ENCODE assay signal across 9 mouse cellular contexts in genomic region chr9:69468991-69469390, GRCm38 (mm10). TPM values are rescaled to one million over a fixed set of nuclear protein-coding genes. Genes with fewer than 3 reads are reported as not detected.
DNase-seq lines count a peak whose midpoint lies in the region; ATAC-seq and TF ChIP-seq lines count a peak whose summit lies in the region.
"Had no signal": no experiment of that assay in that cellular context is flagged by ENCODE, and none has a peak within 500 bp of the region (broad histone marks: within the 10 kb centered on the region; RNA-seq: fewer than 3 reads in every experiment).

No protein-coding gene starts in this region.

- WGBS in heart, embryonic 10.5 days = 8% methylated on average over 9 of the region's 9 CpGs
- 8% methylated on average over 9 of the region's 9 CpGs for WGBS in embryonic facial prominence, embryonic 14.5 days
- 11% methylated on average over 9 of the region's 9 CpGs for WGBS in hindbrain, embryonic 15.5 days
- 46% methylated on average over 9 of the region's 9 CpGs for WGBS in liver, embryonic 13.5 days (ENCODE audit: insufficient replicate concordance)
- WGBS in stomach, embryonic 14.5 days = 10% methylated on average over 9 of the region's 9 CpGs
- 31% methylated on average over 9 of the region's 9 CpGs for WGBS in cerebellum, adult 2 months

- peak overlapping the region; percentile 17; the same call in 1 of the 2 replicates for H3K9ac ChIP-seq in embryonic facial prominence, embryonic 14.5 days (ENCODE audit: low read depth, low read length)
- no peak overlapping the region for H3K9ac ChIP-seq in hindbrain, embryonic 15.5 days
- no peak overlapping the region for H3K9ac ChIP-seq in liver, embryonic 13.5 days
- no peak overlapping the region for H3K9ac ChIP-seq in stomach, embryonic 14.5 days (replicated peaks; ENCODE audit: low read depth, low read length)

- no peak overlapping the region for H3K4me3 ChIP-seq in heart, embryonic 10.5 days
- no peak overlapping the region for H3K4me3 ChIP-seq in embryonic facial prominence, embryonic 14.5 days (ENCODE audit: low read depth, low read length)
- H3K4me3 ChIP-seq in hindbrain, embryonic 15.5 days = no peak overlapping the region
- no peak overlapping the region for H3K4me3 ChIP-seq in liver, embryonic 13.5 days (replicated peaks)
- no peak overlapping the region for H3K4me3 ChIP-seq in stomach, embryonic 14.5 days (ENCODE audit: low read depth, low read length)
- H3K4me3 ChIP-seq in cerebellum, adult 2 months (replicated peaks; ENCODE audit: insufficient read depth, low read depth, low read length) = no peak overlapping the region

- no peaks in the 10 kb centered on the region for H3K9me3 ChIP-seq in heart, embryonic 10.5 days
- H3K9me3 ChIP-seq in embryonic facial prominence, embryonic 14.5 days (ENCODE audit: control insufficient read depth, low read length) = no peaks in the 10 kb centered on the region
- no peaks in the 10 kb centered on the region for H3K9me3 ChIP-seq in hindbrain, embryonic 15.5 days
- no peaks in the 10 kb centered on the region for H3K9me3 ChIP-seq in liver, embryonic 13.5 days (replicated peaks)
- no peaks in the 10 kb centered on the region for H3K9me3 ChIP-seq in stomach, embryonic 14.5 days (ENCODE audit: control insufficient read depth, low read depth, low read length)

- ATAC-seq in embryonic facial prominence, embryonic 14.5 days (ENCODE audit: low read depth) = peak; percentile 67
- ATAC-seq in hindbrain, embryonic 15.5 days (ENCODE audit: low FRiP score, low read depth) = peak; percentile 42; the same call in 1 of the 2 replicates
- peak; percentile 49; the same call in 1 of the 2 replicates for ATAC-seq in liver, embryonic 13.5 days (ENCODE audit: low read depth)
- peak; percentile 46 for ATAC-seq in stomach, embryonic 14.5 days (ENCODE audit: insufficient number of reproducible peaks, insufficient read depth, low FRiP score, low read depth)

- no peaks in the 10 kb centered on the region for H3K27me3 ChIP-seq in heart, embryonic 10.5 days (ENCODE audit: insufficient read depth, poor library complexity, severe bottlenecking)
- H3K27me3 ChIP-seq in embryonic facial prominence, embryonic 14.5 days (replicated peaks; ENCODE audit: control insufficient read depth, insufficient read depth, low read length) = no peaks in the 10 kb centered on the region
- H3K27me3 ChIP-seq in hindbrain, embryonic 15.5 days = no peaks in the 10 kb centered on the region
- H3K27me3 ChIP-seq in liver, embryonic 13.5 days = no peaks in the 10 kb centered on the region
- H3K27me3 ChIP-seq in stomach, embryonic 14.5 days (ENCODE audit: control insufficient read depth, insufficient read depth, low read length) = no peaks in the 10 kb centered on the region
- H3K27me3 ChIP-seq in cerebellum, adult 2 months (ENCODE audit: control insufficient read depth, insufficient read depth, low read length) = no peaks in the 10 kb centered on the region
- H3K27me3 ChIP-seq: CH12.LX had no signal

- DNase-seq in heart, embryonic 10.5 days (ENCODE audit: low spot score) = peak; percentile 89
- no peak for DNase-seq in heart, adult 8-10 months (ENCODE audit: low spot score)
- peak; percentile 94 for DNase-seq in embryonic facial prominence, embryonic 14.5 days (ENCODE audit: low spot score)
- DNase-seq in liver, embryonic 13.5 days = no peak
- DNase-seq in right cerebral cortex, postnatal 10 days (ENCODE audit: low spot score in 2 of 2) = no peak
- DNase-seq in cerebellum, adult 2 months = no peak

- no peak for TF ChIP-seq POLR2A in cerebellum, adult 2 months (IDR thresholded peaks at IDR 0.05; ENCODE audit: borderline replicate concordance, insufficient read depth, low read length)

- peak overlapping the region; percentile 20 for H3K4me2 ChIP-seq in embryonic facial prominence, embryonic 14.5 days (ENCODE audit: low read depth, low read length)
- H3K4me2 ChIP-seq in hindbrain, embryonic 15.5 days = no peak overlapping the region
- no peak overlapping the region for H3K4me2 ChIP-seq in liver, embryonic 13.5 days
- no peak overlapping the region for H3K4me2 ChIP-seq in stomach, embryonic 14.5 days (replicated peaks; ENCODE audit: low read depth, low read length)

- H3K36me3 ChIP-seq in heart, embryonic 10.5 days = peaks cover 54% of the 10 kb centered on the region
- H3K36me3 ChIP-seq in embryonic facial prominence, embryonic 14.5 days (ENCODE audit: control insufficient read depth, insufficient read depth, low read length) = peaks cover 72% of the 10 kb centered on the region
- no peaks in the 10 kb centered on the region for H3K36me3 ChIP-seq in hindbrain, embryonic 15.5 days
- peaks cover 9% of the 10 kb centered on the region; the same call in 1 of the 2 replicates for H3K36me3 ChIP-seq in liver, embryonic 13.5 days
- H3K36me3 ChIP-seq in stomach, embryonic 14.5 days (ENCODE audit: control insufficient read depth, insufficient read depth, low read length) = peaks cover 25% of the 10 kb centered on the region

- TF ChIP-seq CTCF in cerebellum, adult 2 months (IDR thresholded peaks at IDR 0.05; ENCODE audit: borderline replicate concordance, insufficient read depth, low read depth, low read length) = no peak

- peak overlapping the region; percentile 13; the same call in 1 of the 2 replicates for H3K27ac ChIP-seq in heart, embryonic 10.5 days
- peak overlapping the region; percentile 87 for H3K27ac ChIP-seq in embryonic facial prominence, embryonic 14.5 days (replicated peaks; ENCODE audit: low read depth, low read length)
- H3K27ac ChIP-seq in hindbrain, embryonic 15.5 days (replicated peaks) = no peak overlapping the region
- H3K27ac ChIP-seq in liver, embryonic 13.5 days = no peak overlapping the region
- H3K27ac ChIP-seq in stomach, embryonic 14.5 days (ENCODE audit: low read length) = peak overlapping the region; percentile 92; the same call in 1 of the 2 replicates
- no peak overlapping the region for H3K27ac ChIP-seq in cerebellum, adult 2 months (ENCODE audit: insufficient read depth, low read length)

- peaks cover 58% of the 10 kb centered on the region for H3K4me1 ChIP-seq in heart, embryonic 10.5 days
- H3K4me1 ChIP-seq in embryonic facial prominence, embryonic 14.5 days (ENCODE audit: control insufficient read depth, insufficient read depth, low read length) = peaks cover 86% of the 10 kb centered on the region
- H3K4me1 ChIP-seq in hindbrain, embryonic 15.5 days (replicated peaks) = peaks cover 23% of the 10 kb centered on the region
- peaks cover 30% of the 10 kb centered on the region for H3K4me1 ChIP-seq in liver, embryonic 13.5 days (replicated peaks)
- H3K4me1 ChIP-seq in stomach, embryonic 14.5 days (ENCODE audit: control insufficient read depth, insufficient read depth, low read length) = peaks cover 74% of the 10 kb centered on the region
- no peaks in the 10 kb centered on the region for H3K4me1 ChIP-seq in cerebellum, adult 2 months (ENCODE audit: control insufficient read depth, insufficient read depth, low read length)

RNA-seq across cellular contexts. Expression of gene Anxa2, which starts 15.6 kb away (rescaled TPM):
- polyA plus RNA-seq in heart, embryonic 10.5 days (2016; fragmentation: Nextera tagmentation; extraction: Ambion mirVana) = 349 and 412 TPM in 2 replicates
- total RNA-seq in heart, adult 8-10 months (2022) = 10 to 100 TPM; 48.1 to 87.1 (median 65.2) TPM
- polyA plus RNA-seq in embryonic facial prominence, embryonic 14.5 days (2014; fragmentation: Nextera tagmentation; extraction: Ambion mirVana) = 1,306 and 1,330 TPM in 2 replicates
- 158 and 189 TPM in 2 replicates for polyA plus RNA-seq in hindbrain, embryonic 15.5 days (2015; fragmentation: Nextera tagmentation; extraction: Ambion mirVana)
- polyA plus RNA-seq in liver, embryonic 13.5 days (2015; fragmentation: Nextera tagmentation; extraction: Ambion mirVana) = 94.0 and 100 TPM in 2 replicates
- polyA plus RNA-seq in stomach, embryonic 14.5 days (2014; fragmentation: Nextera tagmentation; extraction: Ambion mirVana) = 902 and 935 TPM in 2 replicates
- polyA plus RNA-seq in cerebellum, adult 2 months (2012; rRNA removed) = 27.8 and 29.1 TPM in 2 replicates

Comparison
In these comparisons a context has a peak if more than half of its experiments do, and no peak if none do; other contexts are left out.
1. DNase-seq: peak in heart, embryonic 10.5 days (single experiment) and embryonic facial prominence, embryonic 14.5 days (single experiment); none in heart, adult 8-10 months (single experiment), liver, embryonic 13.5 days (single experiment), right cerebral cortex, postnatal 10 days (0 of 2) and cerebellum, adult 2 months (0 of 2).
2. H3K27ac ChIP-seq: peak in heart, embryonic 10.5 days (single experiment), embryonic facial prominence, embryonic 14.5 days (single experiment) and stomach, embryonic 14.5 days (single experiment); none in hindbrain, embryonic 15.5 days (single experiment), liver, embryonic 13.5 days (single experiment) and cerebellum, adult 2 months (single experiment).
3. Peak in every context shown above with its lines, with median percentiles within 50 percentile points of each other: ATAC-seq.